Mouse (Mus musculus): ENCODE data around the gene Kifc5b. TPM values are rescaled to one million over a fixed set of nuclear protein-coding genes. Genes with fewer than 3 reads are reported as not detected.

Gene Kifc5b
- polyA plus RNA-seq, 2 experiments, result 2.7 to 13.8 TPM

GRCm38 (mm10) chr17:26946567-26946966 lies 29.7 kb downstream of the Kifc5b start:
- ATAC-seq (ENCODE audit: insufficient read depth), result peak; percentile 55
- no peak for DNase-seq (ENCODE audit: low read depth in 3 of 3, low spot score in 3 of 3)
- Histone ChIP-seq H3K36me3 (replicated peaks; ENCODE audit: control insufficient read depth, insufficient read depth, low read depth) (no peaks in the 10 kb centered on the region), H3K27ac (no peak overlapping the region), H3K9me3 (ENCODE audit: control insufficient read depth, low read length) (no peaks in the 10 kb centered on the region), H3K4me3 (ENCODE audit: insufficient read depth in 1 of 2, low read depth in 2 of 2, low read length in 2 of 2) (peak overlapping the region; percentile 29 to 35), H3K9ac (replicated peaks) (peak overlapping the region; percentile 32), H3K27me3 (ENCODE audit: control insufficient read depth, insufficient read depth, low read length) (no peaks in the 10 kb centered on the region), H3K4me2 (ENCODE audit: low read depth) (peak overlapping the region; percentile 54), H3K4me1 (replicated peaks; ENCODE audit: control insufficient read depth in 2 of 2, insufficient read depth in 2 of 2, low read length in 1 of 2) (peaks cover 0 to 12% of the 10 kb centered on the region in 2 experiments; a peak in 2 of 4 replicates)
- 2% methylated on average over 37 of the region's 37 CpGs for WGBS (ENCODE audit: insufficient replicate concordance)
- TF ChIP-seq EP300 (IDR thresholded peaks at IDR 0.05; ENCODE audit: low read depth) (no peak), CTCF (IDR thresholded peaks at IDR 0.05; ENCODE audit: low read depth) (no peak)

- 68% methylated on average over 12 of the region's 12 CpGs for WGBS (ENCODE audit: insufficient replicate concordance)
- ATAC-seq (ENCODE audit: insufficient read depth) (no peak), DNase-seq (ENCODE audit: low read depth in 3 of 3, low spot score in 3 of 3) (no peak)
- Histone ChIP-seq H3K9ac (replicated peaks) (no peak overlapping the region), H3K4me3 (ENCODE audit: insufficient read depth in 1 of 2, low read depth in 2 of 2, low read length in 2 of 2) (no peak overlapping the region), H3K27me3 (ENCODE audit: control insufficient read depth, insufficient read depth, low read length) (no peaks in the 10 kb centered on the region; the same call in 1 of the 2 replicates), H3K9me3 (ENCODE audit: control insufficient read depth, low read length) (no peaks in the 10 kb centered on the region), H3K27ac (no peak overlapping the region), H3K36me3 (replicated peaks; ENCODE audit: control insufficient read depth, insufficient read depth, low read depth) (no peaks in the 10 kb centered on the region), H3K4me1 (replicated peaks; ENCODE audit: control insufficient read depth in 2 of 2, insufficient read depth in 2 of 2, low read length in 1 of 2) (peaks cover 5 to 15% of the 10 kb centered on the region in 2 experiments), H3K4me2 (ENCODE audit: low read depth) (peak overlapping the region; percentile 54)
- TF ChIP-seq EP300 (IDR thresholded peaks at IDR 0.05; ENCODE audit: low read depth), result no peak
- no peak for TF ChIP-seq CTCF (IDR thresholded peaks at IDR 0.05; ENCODE audit: low read depth)
Observed at GRCm38 (mm10) chr17:26947231-26948100, 30.6 kb downstream of the Kifc5b start.

- 1% methylated on average over 54 of the region's 87 CpGs for WGBS (ENCODE audit: insufficient replicate concordance)
- Histone ChIP-seq H3K27me3 (ENCODE audit: control insufficient read depth, insufficient read depth, low read length) (no peaks in the 10 kb centered on the region; the same call in 1 of the 2 replicates), H3K9me3 (ENCODE audit: control insufficient read depth, low read length) (no peaks in the 10 kb centered on the region), H3K4me1 (replicated peaks; ENCODE audit: control insufficient read depth in 2 of 2, insufficient read depth in 2 of 2, low read length in 1 of 2) (peaks cover 5 to 25% of the 10 kb centered on the region in 2 experiments), H3K36me3 (replicated peaks; ENCODE audit: control insufficient read depth, insufficient read depth, low read depth) (no peaks in the 10 kb centered on the region), H3K4me3 (ENCODE audit: insufficient read depth in 1 of 2, low read depth in 2 of 2, low read length in 2 of 2) (peak overlapping the region; percentile 65 to 75), H3K4me2 (ENCODE audit: low read depth) (peak overlapping the region; percentile 100), H3K9ac (replicated peaks) (peak overlapping the region; percentile 59), H3K27ac (no peak overlapping the region)
- ATAC-seq (ENCODE audit: insufficient read depth) (peak; percentile 19; the same call in 1 of the 2 replicates), DNase-seq (ENCODE audit: low read depth in 3 of 3, low spot score in 3 of 3) (no peak)
- TF ChIP-seq EP300 (IDR thresholded peaks at IDR 0.05; ENCODE audit: low read depth) (no peak), CTCF (IDR thresholded peaks at IDR 0.05; ENCODE audit: low read depth) (no peak)
Observed at GRCm38 (mm10) chr17:26948316-26949050, 31.6 kb downstream of the Kifc5b start.

- Histone ChIP-seq H3K9ac (replicated peaks) (no peak overlapping the region), H3K4me3 (ENCODE audit: insufficient read depth in 1 of 2, low read depth in 2 of 2, low read length in 2 of 2) (peak overlapping the region; percentile 1 to 65; a peak in 3 of 4 replicates), H3K4me2 (ENCODE audit: low read depth) (peak overlapping the region; percentile 100), H3K9me3 (ENCODE audit: control insufficient read depth, low read length) (no peaks in the 10 kb centered on the region), H3K4me1 (replicated peaks; ENCODE audit: control insufficient read depth in 2 of 2, insufficient read depth in 2 of 2, low read length in 1 of 2) (peaks cover 5 to 26% of the 10 kb centered on the region in 2 experiments), H3K27me3 (ENCODE audit: control insufficient read depth, insufficient read depth, low read length) (no peaks in the 10 kb centered on the region; the same call in 1 of the 2 replicates), H3K27ac (no peak overlapping the region), H3K36me3 (replicated peaks; ENCODE audit: control insufficient read depth, insufficient read depth, low read depth) (no peaks in the 10 kb centered on the region)
- ATAC-seq (ENCODE audit: insufficient read depth) (0 out of 2 replicates have a peak, but pooled peaks have one; percentile 15), DNase-seq (ENCODE audit: low read depth in 3 of 3, low spot score in 3 of 3) (no peak)
- no peak for TF ChIP-seq EP300 (IDR thresholded peaks at IDR 0.05; ENCODE audit: low read depth)
- TF ChIP-seq CTCF (IDR thresholded peaks at IDR 0.05; ENCODE audit: low read depth), result peak; percentile 63
- 12% methylated on average over 13 of the region's 14 CpGs for WGBS (ENCODE audit: insufficient replicate concordance)
Observed at GRCm38 (mm10) chr17:26949051-26949577, 32.2 kb downstream of the Kifc5b start.

All from liver, embryonic 14.5 days (tissue).